Mouse (Mus musculus): ENCODE data around the gene Trim71. TPM values are rescaled to one million over a fixed set of nuclear protein-coding genes. Genes with fewer than 3 reads are reported as not detected.

The Trim71 gene
- polyA plus RNA-seq, 1 experiment from 2014 or later: 0.32 TPM

DNA sequence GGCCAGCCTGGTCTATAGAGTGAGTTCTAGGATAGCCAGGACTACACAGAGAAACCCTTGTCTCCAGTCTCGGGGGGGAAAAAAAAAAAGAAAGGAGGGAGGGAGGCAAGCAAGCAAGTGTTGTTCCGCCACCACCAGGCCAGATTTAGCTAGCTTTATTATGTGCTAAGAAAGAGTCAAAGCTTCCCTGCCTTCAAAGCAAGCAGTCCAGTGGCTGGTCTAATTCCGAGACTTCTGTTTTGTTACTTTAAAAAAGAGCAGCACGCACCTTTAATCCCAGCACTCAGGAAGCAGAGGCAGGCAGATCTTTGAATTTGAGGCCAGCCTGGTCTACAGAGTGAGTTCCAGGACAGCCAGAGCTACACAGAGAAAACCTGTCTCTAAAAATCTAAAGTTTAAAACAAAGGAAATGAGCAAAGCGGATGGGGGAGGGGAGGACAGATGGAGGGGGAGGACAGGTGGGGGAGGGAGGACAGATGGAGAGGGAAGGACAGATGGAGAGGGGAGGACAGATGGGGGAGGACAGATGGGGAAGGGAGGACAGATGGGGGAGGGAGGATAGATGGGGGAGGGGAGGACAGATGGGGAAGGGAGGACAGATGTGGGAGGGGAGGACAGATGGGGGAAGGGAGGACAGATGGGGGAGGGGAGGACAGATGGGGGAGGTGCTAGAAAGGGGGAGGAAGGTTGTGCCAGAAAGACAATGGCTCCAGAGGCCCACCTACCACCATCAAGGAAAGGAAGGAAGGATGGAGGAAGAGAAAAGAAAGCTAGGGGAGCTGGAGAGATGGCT is 4.7 kb upstream of the Trim71 start:
- Histone ChIP-seq H3K9ac (no peak overlapping the region), H3K4me2 (no peak overlapping the region), H3K27me3 (no peaks in the 10 kb centered on the region; the same call in 1 of the 2 replicates), H3K4me3 (no peak overlapping the region), H3K27ac (replicated peaks) (no peak overlapping the region), H3K4me1 (replicated peaks) (peaks cover 11% of the 10 kb centered on the region), H3K9me3 (no peaks in the 10 kb centered on the region), H3K36me3 (no peaks in the 10 kb centered on the region)
- no peak for ATAC-seq (ENCODE audit: low FRiP score, low read depth)
- WGBS: 94% methylated on average over 5 of the region's 5 CpGs

DNA sequence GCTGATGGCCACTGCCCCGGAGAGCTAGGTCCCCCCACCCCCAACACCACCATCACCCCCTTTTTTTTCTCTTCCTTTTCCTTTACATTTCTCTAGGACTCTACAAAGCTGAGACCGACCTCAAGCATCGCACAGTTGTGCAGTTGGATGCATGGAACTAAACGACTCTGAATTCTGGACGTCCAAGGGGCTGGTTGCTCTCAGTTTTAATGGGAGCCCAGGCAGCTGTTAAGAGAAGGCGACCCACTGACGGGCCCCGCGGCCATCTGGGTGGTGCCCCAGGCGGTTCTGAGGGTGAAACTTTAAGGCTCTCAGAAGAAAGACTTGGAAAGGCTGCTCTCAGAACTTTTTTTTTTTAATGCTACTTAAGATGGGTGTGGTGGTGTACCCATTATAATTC is 498 bp upstream of the Trim71 start:
- H3K36me3 ChIP-seq: no peaks in the 10 kb centered on the region
- no peak overlapping the region for H3K27ac ChIP-seq (replicated peaks)
- no peaks in the 10 kb centered on the region for H3K9me3 ChIP-seq
- peaks cover 42% of the 10 kb centered on the region for H3K4me1 ChIP-seq (replicated peaks)
- peak overlapping the region; percentile 59 for H3K9ac ChIP-seq
- peaks cover 33% of the 10 kb centered on the region for H3K27me3 ChIP-seq
- no peak for ATAC-seq (ENCODE audit: low FRiP score, low read depth)
- 2% methylated on average over 10 of the region's 10 CpGs for WGBS
- peak overlapping the region; percentile 62 for H3K4me3 ChIP-seq
- H3K4me2 ChIP-seq: peak overlapping the region; percentile 96

DNA sequence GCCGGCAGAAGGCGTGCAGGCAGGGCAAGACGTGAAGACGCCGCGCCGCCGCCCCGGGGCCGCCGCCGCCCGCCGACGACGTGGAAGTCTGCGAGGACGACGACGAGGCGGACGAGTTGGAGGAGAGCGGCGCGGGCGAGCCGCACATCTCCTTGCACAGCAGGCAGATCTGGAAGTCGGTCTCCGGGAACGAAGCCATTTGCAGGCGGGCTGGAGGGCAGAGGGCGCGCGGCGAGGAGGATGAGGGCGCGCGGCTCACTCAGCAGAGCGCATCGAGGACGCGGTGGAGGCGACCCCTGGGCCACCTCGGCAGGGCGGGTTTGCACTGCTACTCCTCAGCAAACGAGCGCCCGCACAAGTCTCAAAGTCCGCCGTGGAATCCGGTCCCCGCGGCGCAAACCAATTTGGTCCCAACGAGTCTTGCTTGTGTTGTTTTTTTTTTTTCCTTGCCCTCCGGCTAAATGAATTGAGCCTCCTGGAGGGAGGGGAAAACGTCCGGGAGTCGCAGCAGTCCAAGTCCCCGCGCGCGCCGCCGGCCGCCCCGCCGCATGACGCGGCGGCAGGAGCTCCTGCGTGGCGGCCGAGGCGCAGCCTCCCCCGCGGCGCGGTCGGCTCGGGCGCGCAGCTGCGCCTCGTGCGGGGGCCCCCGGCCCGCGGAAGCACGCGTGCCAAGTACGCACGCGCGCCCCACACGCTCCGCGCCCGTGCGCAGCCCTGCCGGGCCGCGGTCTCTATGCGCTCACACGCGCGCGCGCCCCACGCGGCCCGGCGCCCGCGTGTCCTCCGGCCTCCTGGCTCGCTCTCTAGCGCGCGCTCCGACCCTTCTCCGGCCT is 1.0 kb downstream of the Trim71 start:
- Histone ChIP-seq H3K4me2 (peak overlapping the region; percentile 96), H3K36me3 (no peaks in the 10 kb centered on the region), H3K27ac (replicated peaks) (peak overlapping the region; percentile 61), H3K27me3 (peaks cover 45% of the 10 kb centered on the region), H3K9ac (peak overlapping the region; percentile 59), H3K4me1 (replicated peaks) (peaks cover 42% of the 10 kb centered on the region), H3K9me3 (no peaks in the 10 kb centered on the region), H3K4me3 (peak overlapping the region; percentile 62)
- WGBS: under 1% methylated on average over 121 of the region's 122 CpGs
- peak; percentile 85 for ATAC-seq (ENCODE audit: low FRiP score, low read depth)

DNA sequence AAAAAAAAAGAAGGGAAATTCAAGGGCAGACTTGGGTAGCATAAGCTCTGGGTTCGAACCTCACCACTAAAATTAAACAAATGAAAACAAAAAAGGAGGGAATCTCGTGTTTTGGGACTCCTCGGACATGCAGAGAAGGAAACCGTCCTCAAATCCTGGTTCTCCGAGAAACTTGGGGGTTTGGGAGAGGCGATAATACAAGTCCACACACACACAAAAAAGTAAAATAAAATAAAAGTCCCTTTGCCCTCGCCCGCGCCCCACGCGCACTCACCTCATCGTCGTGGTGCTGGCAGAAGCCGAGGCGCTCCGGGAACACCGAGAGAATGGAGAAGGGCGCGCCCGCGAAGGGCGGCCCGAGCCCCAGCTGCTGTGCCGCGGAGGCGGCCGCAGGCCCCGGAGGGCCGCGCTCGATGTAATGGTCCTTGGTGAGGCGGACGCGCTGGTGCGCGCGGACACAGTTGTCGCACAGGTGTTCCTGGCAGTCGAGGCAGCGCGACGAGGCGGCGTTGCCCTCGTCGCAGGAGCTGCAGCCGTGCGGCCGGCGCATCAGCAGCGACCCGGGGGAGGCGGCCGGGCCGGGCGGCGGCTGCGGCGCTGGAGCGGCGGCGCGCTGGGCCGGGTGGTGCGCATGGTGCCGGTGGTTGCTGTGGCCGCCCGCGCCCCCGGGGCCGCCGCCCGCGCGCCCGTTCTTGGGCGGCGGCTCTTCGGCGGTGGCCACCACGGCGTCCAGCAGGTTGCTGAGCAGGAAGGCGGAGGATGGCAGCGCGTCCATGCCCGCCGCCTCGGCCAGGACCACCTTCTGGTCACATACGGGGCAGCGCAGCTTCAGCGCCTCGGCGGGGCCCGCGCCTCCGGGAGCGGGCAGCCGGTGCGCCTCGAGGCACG is 1.9 kb downstream of the Trim71 start:
- Histone ChIP-seq H3K27ac (replicated peaks) (no peak overlapping the region), H3K4me1 (replicated peaks) (peaks cover 42% of the 10 kb centered on the region), H3K9ac (peak overlapping the region; percentile 59; the same call in 1 of the 2 replicates), H3K4me2 (peak overlapping the region; percentile 96), H3K9me3 (no peaks in the 10 kb centered on the region), H3K36me3 (no peaks in the 10 kb centered on the region), H3K27me3 (peaks cover 50% of the 10 kb centered on the region), H3K4me3 (peak overlapping the region; percentile 62)
- under 1% methylated on average over 88 of the region's 101 CpGs for WGBS
- no peak for ATAC-seq (ENCODE audit: low FRiP score, low read depth)

DNA sequence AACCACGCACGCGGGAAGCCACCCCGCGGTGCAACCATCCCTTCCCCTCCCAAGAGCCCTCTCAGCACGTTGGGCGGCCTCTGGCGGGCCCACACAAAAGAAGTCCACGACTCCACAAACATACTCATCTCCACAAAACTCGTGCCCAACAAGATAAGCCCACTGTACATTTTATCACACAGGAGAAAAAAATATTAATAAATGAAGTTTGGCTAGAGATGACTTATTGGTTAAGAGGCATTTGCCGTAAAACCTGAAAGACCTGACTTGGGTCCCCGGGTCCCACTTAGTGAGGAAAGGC is 2.5 kb downstream of the Trim71 start:
- no peaks in the 10 kb centered on the region for H3K9me3 ChIP-seq
- WGBS: under 1% methylated on average over 12 of the region's 12 CpGs
- H3K36me3 ChIP-seq: no peaks in the 10 kb centered on the region
- peaks cover 42% of the 10 kb centered on the region for H3K4me1 ChIP-seq (replicated peaks)
- ATAC-seq (ENCODE audit: low FRiP score, low read depth): no peak
- H3K27me3 ChIP-seq: peaks cover 54% of the 10 kb centered on the region
- no peak overlapping the region for H3K27ac ChIP-seq (replicated peaks)
- H3K9ac ChIP-seq: no peak overlapping the region
- H3K4me3 ChIP-seq: peak overlapping the region; percentile 62
- peak overlapping the region; percentile 96 for H3K4me2 ChIP-seq

DNA sequence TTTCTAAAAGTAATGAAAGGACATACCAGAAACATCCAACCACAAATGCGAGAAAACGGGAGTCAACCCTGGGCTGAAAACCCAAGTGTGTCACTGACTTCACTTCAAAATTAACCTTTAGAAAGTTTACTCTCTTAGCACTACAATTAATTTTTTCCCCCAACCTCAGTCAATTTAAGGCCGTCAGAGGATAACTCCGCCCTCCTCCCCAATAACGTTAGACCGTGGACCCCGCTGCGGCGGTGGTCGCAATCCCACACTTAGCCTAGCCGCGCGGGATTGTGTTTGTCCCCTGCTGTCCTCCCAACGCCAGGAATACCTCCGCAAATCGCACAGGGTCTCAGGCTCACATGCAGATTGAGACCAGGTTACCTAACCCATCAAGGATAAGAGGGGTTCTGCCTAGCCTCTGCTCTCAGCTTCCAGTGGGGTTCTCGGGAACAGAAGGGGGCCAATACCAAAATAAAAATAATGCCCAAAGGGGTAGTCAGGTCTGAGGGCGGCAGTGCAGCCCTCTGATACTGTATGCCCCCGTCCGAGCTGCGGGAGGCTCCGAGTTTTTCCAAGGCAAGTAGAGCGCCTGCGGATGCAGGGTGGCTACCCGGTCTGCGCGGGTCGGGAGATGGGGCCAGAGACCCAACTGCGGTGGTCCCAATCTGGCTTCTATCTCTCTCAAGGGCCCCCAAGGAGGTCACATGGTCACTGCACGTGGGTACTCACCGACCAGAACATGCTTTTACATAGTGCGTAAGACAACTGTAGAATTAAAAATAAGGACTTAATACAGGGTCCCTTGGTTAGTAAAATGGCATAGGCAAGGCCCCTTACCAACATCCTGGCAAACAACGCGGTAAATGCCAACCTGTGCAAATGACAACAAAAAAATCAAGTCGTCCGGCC is 3.1 kb downstream of the Trim71 start:
- Histone ChIP-seq H3K4me2 (peak overlapping the region; percentile 96), H3K9ac (no peak overlapping the region), H3K36me3 (no peaks in the 10 kb centered on the region), H3K27ac (replicated peaks) (no peak overlapping the region), H3K27me3 (peaks cover 55% of the 10 kb centered on the region), H3K9me3 (no peaks in the 10 kb centered on the region), H3K4me3 (peak overlapping the region; percentile 62), H3K4me1 (replicated peaks) (peaks cover 42% of the 10 kb centered on the region)
- WGBS: 3% methylated on average over 36 of the region's 36 CpGs
- no peak for ATAC-seq (ENCODE audit: low FRiP score, low read depth)

DNA sequence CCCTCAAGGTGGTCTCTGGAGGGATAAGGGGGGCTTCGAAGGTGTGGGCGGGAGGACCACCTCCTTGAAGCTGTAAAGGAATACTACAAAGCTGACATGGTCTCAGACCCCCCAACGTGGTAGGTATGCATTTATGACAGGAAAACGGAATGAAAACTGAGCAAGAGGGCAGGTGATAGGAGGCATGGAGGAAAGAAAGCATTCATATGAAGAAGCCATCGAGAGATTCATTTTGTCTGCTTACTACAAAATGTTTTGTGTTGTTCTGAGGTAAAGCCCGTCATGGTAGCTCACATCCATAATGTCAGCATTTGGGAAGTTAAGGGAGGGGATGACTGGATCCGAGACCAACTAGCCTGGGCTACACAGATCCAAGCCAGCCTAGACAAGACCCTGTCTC is 4.0 kb downstream of the Trim71 start:
- Histone ChIP-seq H3K36me3 (no peaks in the 10 kb centered on the region), H3K4me2 (no peak overlapping the region), H3K27me3 (peaks cover 55% of the 10 kb centered on the region), H3K4me3 (no peak overlapping the region), H3K9ac (no peak overlapping the region), H3K9me3 (no peaks in the 10 kb centered on the region), H3K4me1 (replicated peaks) (peaks cover 42% of the 10 kb centered on the region), H3K27ac (replicated peaks) (no peak overlapping the region)
- ATAC-seq (ENCODE audit: low FRiP score, low read depth): no peak
- 16% methylated on average over 7 of the region's 7 CpGs for WGBS

DNA sequence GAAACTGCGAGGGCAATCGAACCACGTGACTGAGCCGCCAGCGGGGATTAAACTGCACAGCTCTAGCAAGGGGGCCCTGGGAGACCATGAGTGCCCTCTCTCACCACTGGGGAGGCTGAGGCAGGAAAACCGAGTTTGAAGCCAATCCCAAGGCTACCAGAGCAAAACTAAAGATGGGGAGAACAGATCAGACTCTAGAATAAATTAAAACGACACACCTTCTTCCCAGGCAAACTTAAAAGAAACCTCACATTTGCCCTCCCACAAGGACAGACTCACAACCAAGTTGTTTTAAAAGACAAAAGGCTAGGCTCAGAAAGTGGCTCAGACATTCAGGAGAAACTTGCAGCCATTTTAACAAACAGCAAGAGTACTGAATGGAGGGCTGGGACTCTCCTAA is 7.1 kb downstream of the Trim71 start:
- Histone ChIP-seq H3K36me3 (no peaks in the 10 kb centered on the region), H3K9me3 (no peaks in the 10 kb centered on the region), H3K27ac (replicated peaks) (no peak overlapping the region), H3K4me2 (no peak overlapping the region), H3K9ac (no peak overlapping the region), H3K27me3 (peaks cover 43% of the 10 kb centered on the region), H3K4me1 (replicated peaks) (peaks cover 18% of the 10 kb centered on the region), H3K4me3 (no peak overlapping the region)
- ATAC-seq (ENCODE audit: low FRiP score, low read depth): no peak
- whole genome bisulfite sequencing: 15% methylated on average over 7 of the region's 7 CpGs

DNA sequence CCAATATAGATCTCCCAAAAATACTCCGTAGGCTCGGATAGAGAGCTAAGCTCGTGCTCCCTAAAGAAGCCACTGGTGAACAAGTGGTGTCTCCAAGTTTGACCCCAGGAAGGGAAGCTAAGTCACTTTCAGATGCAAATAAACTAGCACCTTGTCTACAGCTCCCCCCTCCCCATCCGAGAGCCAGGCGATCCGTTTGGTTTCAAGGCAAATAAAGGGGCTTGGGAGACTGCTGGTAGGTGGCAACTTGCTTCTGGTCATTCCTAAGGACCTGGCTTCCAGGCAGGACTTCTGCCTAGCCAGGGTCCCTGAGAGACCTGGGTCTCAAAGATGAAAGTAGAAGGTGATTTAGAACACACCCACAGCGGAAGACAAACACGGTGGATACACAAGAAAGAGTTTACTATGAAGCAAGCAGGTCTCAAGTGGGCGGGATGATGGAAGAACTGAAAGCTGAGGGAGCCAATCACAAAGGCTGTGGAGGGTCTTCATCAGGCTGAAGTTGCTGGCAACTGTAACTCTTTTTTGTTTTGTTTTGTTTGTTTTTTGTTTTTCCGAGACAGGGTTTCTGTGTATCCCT is 7.8 kb downstream of the Trim71 start:
- no peaks in the 10 kb centered on the region for H3K36me3 ChIP-seq
- WGBS: 37% methylated on average over 10 of the region's 10 CpGs
- no peak overlapping the region for H3K27ac ChIP-seq (replicated peaks)
- no peak for ATAC-seq (ENCODE audit: low FRiP score, low read depth)
- H3K4me3 ChIP-seq: no peak overlapping the region
- H3K9ac ChIP-seq: no peak overlapping the region
- peaks cover 11% of the 10 kb centered on the region for H3K4me1 ChIP-seq (replicated peaks)
- peaks cover 36% of the 10 kb centered on the region for H3K27me3 ChIP-seq
- no peaks in the 10 kb centered on the region for H3K9me3 ChIP-seq
- no peak overlapping the region for H3K4me2 ChIP-seq

DNA sequence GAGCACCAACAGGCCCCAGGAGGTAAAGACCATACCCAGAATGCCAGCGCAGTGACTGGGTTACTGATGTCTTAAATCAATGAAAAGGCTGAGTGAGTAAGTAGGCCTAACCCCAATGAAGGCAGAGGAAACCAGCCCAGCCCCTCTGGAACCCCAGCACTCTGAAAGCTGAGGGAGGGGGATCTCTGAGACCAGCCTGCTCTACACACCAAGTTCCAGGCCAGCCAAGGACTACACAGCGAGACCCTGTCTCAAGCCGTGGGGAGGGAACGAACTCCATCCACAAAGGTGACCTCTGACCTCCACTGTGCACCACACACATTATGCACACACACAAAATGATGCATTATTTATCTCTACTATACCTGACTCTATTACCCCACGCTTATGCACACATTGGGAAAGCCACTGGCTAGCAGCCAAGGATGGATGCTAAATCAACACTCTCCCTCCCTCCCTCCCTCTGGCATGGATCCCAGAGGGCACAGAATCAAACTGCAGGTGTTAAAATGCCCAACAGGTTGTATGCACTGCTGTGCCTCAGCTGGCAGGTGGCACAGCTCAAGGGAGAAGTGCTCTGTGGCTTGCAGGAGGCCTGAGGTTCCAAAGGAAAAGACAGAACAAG is 9.7 kb downstream of the Trim71 start:
- Histone ChIP-seq H3K27ac (replicated peaks) (no peak overlapping the region), H3K9ac (no peak overlapping the region), H3K36me3 (no peaks in the 10 kb centered on the region), H3K4me1 (replicated peaks) (0 out of 2 replicates have a peak, but pooled peaks cover 5% of the 10 kb centered on the region), H3K4me3 (no peak overlapping the region), H3K4me2 (no peak overlapping the region), H3K9me3 (no peaks in the 10 kb centered on the region), H3K27me3 (peaks cover 20% of the 10 kb centered on the region)
- 38% methylated on average over 5 of the region's 5 CpGs for WGBS
- ATAC-seq (ENCODE audit: low FRiP score, low read depth): peak; percentile 11; the same call in 1 of the 2 replicates
